Mouse (Mus musculus): ENCODE results near the gene Heatr5b.

The Heatr5b gene

GRCm38 (mm10) chr17:78766084-78766483, 69.1 kb downstream of the Heatr5b start:
- no peak for DNase-seq

GRCm38 (mm10) chr17:78763272-78763671, 71.9 kb downstream of the Heatr5b start:
- no peak for DNase-seq

DNA sequence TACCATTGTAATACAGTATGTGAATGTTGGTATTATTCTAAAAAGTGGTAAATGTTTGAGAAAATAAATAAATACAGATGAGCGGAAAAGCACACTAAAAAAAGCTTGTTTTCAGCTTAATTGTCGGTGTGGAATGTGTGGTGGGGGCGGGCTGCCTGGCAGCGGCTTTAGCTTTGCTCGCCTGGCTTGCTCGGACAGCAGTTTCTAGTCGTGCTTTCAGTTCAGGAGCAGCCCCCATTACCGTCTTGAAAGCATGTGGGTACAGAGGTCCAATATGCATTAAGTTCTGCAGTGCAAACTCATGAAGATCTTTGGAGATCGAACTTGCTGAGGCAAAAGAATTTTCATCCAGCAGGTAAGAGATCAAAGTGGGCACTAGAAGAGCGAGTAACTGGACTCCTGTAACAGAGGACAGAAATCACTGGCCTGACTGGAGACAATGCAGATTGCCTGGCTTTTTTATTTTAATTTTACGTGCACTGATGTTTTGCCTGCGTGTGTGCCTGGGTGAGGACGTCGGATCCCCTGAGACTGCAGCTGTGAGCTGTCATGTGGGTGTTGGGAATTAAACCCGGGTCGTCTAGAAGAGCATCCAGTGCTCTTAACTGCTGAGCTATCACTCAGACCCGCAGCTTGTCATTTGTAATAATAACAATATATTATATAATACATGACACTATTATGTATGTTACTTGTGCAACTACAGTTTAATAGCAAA, 82.1 kb downstream of the Heatr5b start:
- DNase-seq = no peak

- DNase-seq = no peak
Observed at GRCm38 (mm10) chr17:78752064-78752463, 83.1 kb downstream of the Heatr5b start.

- no peak for DNase-seq
Observed at GRCm38 (mm10) chr17:78748440-78748839, 86.7 kb downstream of the Heatr5b start.

DNA sequence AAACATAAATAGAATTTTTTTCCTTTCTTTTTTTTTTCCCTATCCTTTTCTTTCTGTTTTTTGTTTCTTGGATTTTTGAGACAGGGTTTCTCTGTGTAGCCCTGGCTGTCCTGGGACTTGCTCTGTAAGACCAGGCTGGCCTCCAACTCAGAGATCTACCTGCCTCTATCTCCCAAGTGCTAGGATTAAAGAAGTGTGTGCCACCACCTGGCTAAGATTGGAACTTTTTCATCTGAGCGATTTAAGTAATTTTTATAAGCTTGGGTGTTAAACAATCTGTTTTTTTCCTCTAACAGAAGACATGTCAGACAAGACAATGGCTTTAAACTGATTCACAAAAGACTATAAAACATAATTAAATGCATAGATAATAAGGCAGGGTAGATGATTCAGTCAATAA, 96.7 kb downstream of the Heatr5b start:
- no peak for DNase-seq

- DNase-seq = no peak
Observed at GRCm38 (mm10) chr17:78737771-78738170, 97.4 kb downstream of the Heatr5b start.

GRCm38 (mm10) chr17:78737096-78737495, 98.1 kb downstream of the Heatr5b start, which contains the start of gene Strn:
TSS of gene Strn (minus strand) at chr17:78737196.
- DNase-seq = no peak

- DNase-seq = peak; percentile 98
Observed at GRCm38 (mm10) chr17:78736473-78736988, 98.6 kb downstream of the Heatr5b start.

DNA sequence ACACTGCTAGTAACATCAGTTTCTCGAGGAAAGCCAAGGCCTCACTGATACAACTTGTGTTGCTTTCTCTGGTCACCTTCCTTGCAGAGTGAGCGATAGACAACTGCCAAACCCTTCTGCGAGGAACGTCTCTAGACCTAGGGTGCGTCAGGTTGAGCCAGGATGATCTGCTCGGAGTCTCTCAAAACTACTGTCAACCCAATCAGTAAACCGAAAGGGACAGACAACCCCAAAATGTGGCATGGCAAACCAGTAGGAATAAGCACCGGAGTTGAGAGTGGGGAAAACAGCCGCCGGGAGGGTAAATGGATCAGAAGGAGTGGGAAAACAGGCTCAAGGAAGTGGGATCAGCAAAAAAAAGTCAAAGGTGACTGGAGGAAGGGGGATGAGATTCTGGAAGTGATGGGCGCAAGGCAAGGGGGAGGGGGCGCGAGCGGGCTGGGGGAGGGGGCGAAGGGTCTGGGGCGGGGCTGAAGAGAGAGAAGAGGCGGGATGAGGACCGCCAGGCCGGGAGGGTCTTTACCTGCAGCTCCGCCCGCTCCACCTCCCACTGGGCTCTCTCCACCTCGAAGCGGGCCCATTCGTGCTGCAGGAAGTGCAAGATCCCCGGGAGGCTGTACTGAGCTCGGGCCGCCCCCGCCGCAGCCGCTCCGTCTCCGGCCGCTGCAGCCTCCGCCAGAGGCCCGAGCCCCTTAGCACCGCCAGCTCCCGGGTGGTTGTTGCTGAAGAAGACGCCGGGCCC, 99.3 kb downstream of the Heatr5b start:
- DNase-seq = peak; percentile 71

GRCm38 (mm10) chr17:78734806-78735205, 100.4 kb downstream of the Heatr5b start:
- no peak for DNase-seq

DNA sequence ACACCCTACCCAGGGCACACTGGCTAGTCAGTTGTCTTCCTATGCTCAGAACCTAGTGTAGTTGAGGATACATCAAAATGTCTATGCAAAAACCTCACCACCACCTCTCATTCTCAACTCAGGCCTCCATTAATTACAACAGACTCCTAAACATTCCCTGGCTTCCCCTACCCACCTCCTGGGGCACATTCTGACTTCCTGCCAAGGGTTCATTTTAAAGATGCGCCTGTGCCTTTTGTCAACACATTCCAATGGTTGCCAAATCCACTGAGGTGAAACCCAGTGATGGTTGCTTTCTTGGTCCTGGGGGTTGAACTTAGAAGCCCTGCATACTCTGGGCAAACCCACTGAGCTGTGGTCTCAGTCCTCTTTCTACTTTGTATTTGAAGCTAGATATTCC, 103.1 kb downstream of the Heatr5b start:
- no peak for DNase-seq

DNA sequence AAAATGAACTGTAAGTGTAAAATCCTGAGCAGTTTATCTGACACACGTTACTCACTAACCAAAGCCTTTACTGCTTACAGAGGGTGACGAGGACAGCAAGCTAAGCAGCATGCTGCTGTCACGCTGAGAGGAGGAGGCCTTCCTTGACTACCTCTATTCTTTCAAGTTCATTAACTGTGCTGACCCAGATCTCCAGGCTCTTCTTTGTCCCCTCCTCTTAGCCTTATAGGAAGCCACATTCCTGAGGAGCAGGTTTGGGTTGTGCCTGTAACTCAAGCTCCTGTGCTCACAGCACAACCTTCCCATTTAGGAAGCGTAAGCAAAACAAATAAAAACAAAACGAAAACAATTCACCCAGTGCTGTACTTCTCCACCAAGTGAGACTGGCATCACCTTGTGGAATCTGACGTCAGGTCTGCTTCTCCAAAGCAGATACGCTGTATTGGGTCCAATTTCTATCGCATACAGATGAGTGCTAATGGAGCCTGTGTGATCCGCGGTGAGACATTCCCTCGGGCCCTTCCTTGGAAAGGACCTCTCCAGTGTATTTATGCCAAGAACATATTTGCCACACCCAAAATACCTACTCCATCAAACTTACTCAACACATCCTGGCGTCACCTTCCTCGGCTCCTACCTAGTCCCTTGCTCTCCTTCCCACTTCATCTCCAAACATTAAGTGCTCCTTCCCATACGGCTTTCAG, 108.3 kb downstream of the Heatr5b start:
- DNase-seq = no peak

GRCm38 (mm10) chr17:78724461-78725055, 110.6 kb downstream of the Heatr5b start:
- DNase-seq = no peak

GRCm38 (mm10) chr17:78721690-78722089, 113.5 kb downstream of the Heatr5b start:
- DNase-seq = no peak

GRCm38 (mm10) chr17:78719086-78719485, 116.1 kb downstream of the Heatr5b start:
- no peak for DNase-seq

DNA sequence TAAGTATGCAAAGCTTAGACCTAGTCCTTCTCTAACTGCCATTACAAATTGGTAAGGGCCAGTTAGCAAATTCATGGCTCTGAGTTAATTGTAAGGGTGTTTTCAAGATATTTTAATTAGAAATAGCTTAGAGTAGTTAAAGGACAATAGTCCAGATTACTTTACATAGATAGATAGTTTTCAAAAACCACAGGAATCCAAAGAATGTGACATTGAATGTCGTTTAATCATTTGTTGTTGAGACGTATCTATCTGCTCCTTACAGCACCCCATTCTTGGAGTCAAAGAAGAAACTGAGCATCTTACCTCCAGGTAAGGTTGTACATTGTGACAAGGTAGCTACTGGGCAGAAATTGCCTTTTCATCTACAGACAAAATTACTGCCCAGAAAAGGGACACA, 124.9 kb downstream of the Heatr5b start:
- DNase-seq = no peak

- DNase-seq = no peak
Observed at GRCm38 (mm10) chr17:78708422-78708821, 126.7 kb downstream of the Heatr5b start.

DNA sequence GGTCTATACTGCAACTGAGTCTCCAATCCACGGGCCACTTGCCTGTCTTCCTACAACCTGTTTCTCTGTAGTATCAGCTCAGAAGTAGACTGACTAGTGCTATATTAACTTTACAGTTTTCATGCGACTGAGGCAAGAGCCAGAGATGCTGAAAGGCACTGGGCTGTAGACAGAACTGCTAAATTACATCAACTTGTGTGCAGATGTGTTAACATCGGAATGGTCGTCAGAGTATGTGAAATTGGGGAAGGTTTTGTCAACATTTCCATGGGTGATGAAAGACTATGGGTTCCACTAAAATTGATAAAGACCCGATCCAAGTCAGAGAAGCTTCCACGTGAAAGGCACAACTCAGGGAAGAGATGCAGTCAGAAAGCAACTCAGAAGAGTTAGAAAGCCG, 132.2 kb downstream of the Heatr5b start:
- DNase-seq = no peak

All from embryo, embryonic 11 days (tissue).